Mouse (Mus musculus): ENCODE measurements around the gene Fyb. TPM values are rescaled to one million over a fixed set of nuclear protein-coding genes. Genes with fewer than 3 reads are reported as not detected.
A peak's percentile ranks its signal among the peaks of the same experiment; 100 is the strongest.

Fyb gene
- total RNA-seq, 1 experiment from 2014 or later, result 22.7 TPM

- DNase-seq, result no peak
These were observed 77.7 kb downstream of the Fyb start for GRCm38 (mm10) chr15:6600314-6600713.

GRCm38 (mm10) chr15:6601330-6601729, 78.7 kb downstream of the Fyb start:
- no peak for DNase-seq

- DNase-seq, result no peak
These were observed 79.3 kb downstream of the Fyb start for GRCm38 (mm10) chr15:6602003-6602402.

- no peak for DNase-seq
These were observed 88.0 kb downstream of the Fyb start for GRCm38 (mm10) chr15:6610703-6611102.

GRCm38 (mm10) chr15:6612835-6613234, 90.2 kb downstream of the Fyb start:
- DNase-seq, result no peak

- no peak for DNase-seq
These were observed 93.9 kb downstream of the Fyb start for GRCm38 (mm10) chr15:6616382-6617149.

GRCm38 (mm10) chr15:6619558-6620316, 97.1 kb downstream of the Fyb start:
- no peak for DNase-seq

- peak; percentile 83 for DNase-seq
These were observed 99.9 kb downstream of the Fyb start for GRCm38 (mm10) chr15:6622512-6622911.

- no peak for DNase-seq
These were observed 101.0 kb downstream of the Fyb start for GRCm38 (mm10) chr15:6623529-6624228.

GRCm38 (mm10) chr15:6624365-6625182, 101.9 kb downstream of the Fyb start:
- DNase-seq, result no peak

GRCm38 (mm10) chr15:6625607-6626033, 103.0 kb downstream of the Fyb start:
- DNase-seq, result peak; percentile 9

GRCm38 (mm10) chr15:6626123-6626522, 103.5 kb downstream of the Fyb start:
- DNase-seq, result no peak

GRCm38 (mm10) chr15:6628431-6629077, 105.9 kb downstream of the Fyb start:
- DNase-seq, result no peak

- DNase-seq, result no peak
These were observed 106.5 kb downstream of the Fyb start for GRCm38 (mm10) chr15:6629174-6629573.

GRCm38 (mm10) chr15:6635405-6635804, 112.8 kb downstream of the Fyb start:
- DNase-seq, result no peak

- no peak for DNase-seq
These were observed 119.6 kb downstream of the Fyb start for GRCm38 (mm10) chr15:6642223-6642622.

GRCm38 (mm10) chr15:6645498-6645897, 122.8 kb downstream of the Fyb start:
- no peak for DNase-seq

- no peak for DNase-seq
These were observed 124.4 kb downstream of the Fyb start for GRCm38 (mm10) chr15:6647066-6647465.

- no peak for DNase-seq
These were observed 126.2 kb downstream of the Fyb start for GRCm38 (mm10) chr15:6648757-6649403.

- DNase-seq, result no peak
These were observed 130.4 kb downstream of the Fyb start for GRCm38 (mm10) chr15:6653046-6653445.

GRCm38 (mm10) chr15:6658081-6658480, 135.4 kb downstream of the Fyb start:
- no peak for DNase-seq

Data from adrenal gland, postnatal 25 days (tissue).